Mouse (Mus musculus) embryonic facial prominence, embryonic 12.5 days (tissue): ENCODE data around the gene Rffl. TPM values are rescaled to one million over a fixed set of nuclear protein-coding genes. Genes with fewer than 3 reads are reported as not detected.

Experiments used
- ATAC-seq: fragments of 200-750 bp; cut with Nextera tagmentation; 2 replicates; pipeline ENCODE4 v1.8.0; 2017; ENCODE audit not compliant: insufficient number of reproducible peaks, insufficient read depth, low FRiP score, low TSS enrichment
- H3K27ac ChIP-seq: fragments of 300-500 bp; sonication (generic); 2 replicates; pipeline ENCODE4 v1.5.1; 2016; ENCODE audit warnings: mild to moderate bottlenecking
- H3K27me3 ChIP-seq: fragments of 300-500 bp; sonication (generic); 2 replicates; pipeline ENCODE4 v1.6.1; 2016; ENCODE audit warnings: mild to moderate bottlenecking, moderate library complexity
- H3K36me3 ChIP-seq: fragments of 300-500 bp; sonication (generic); 2 replicates; pipeline ENCODE4 v1.6.1; 2016; ENCODE audit warnings: mild to moderate bottlenecking
- H3K4me1 ChIP-seq: fragments of 300-500 bp; sonication (generic); 2 replicates; pipeline ENCODE4 v1.6.1; 2016
- H3K4me2 ChIP-seq: fragments of 300-500 bp; sonication (generic); replicated peaks from 2 replicates; pipeline ENCODE4 v1.6.1; 2016; ENCODE audit warnings: mild to moderate bottlenecking, moderate library complexity
- H3K4me3 ChIP-seq: fragments of 300-500 bp; sonication (generic); 2 replicates; pipeline ENCODE4 v1.5.1; 2016; ENCODE audit warnings: mild to moderate bottlenecking
- H3K9ac ChIP-seq: fragments of 300-500 bp; sonication (generic); 2 replicates; pipeline ENCODE4 v1.6.1; 2016; ENCODE audit warnings: mild to moderate bottlenecking, moderate library complexity
- H3K9me3 ChIP-seq: fragments of 300-500 bp; sonication (generic); 2 replicates; pipeline ENCODE4 v1.6.1; 2016; ENCODE audit warnings: mild to moderate bottlenecking, moderate library complexity
- WGBS: fragments of 180-500 bp; shearing (Covaris S2); methylation state at CpG from one replicate; pipeline ENCODE4 v1.1.7; 2016; 5-methylcytosine and 5-hydroxymethylcytosine counted together
- polyA plus RNA-seq: library from polyadenylated mRNA; unstranded; fragments of >200 nt; fragmentation: Nextera tagmentation; extraction: Ambion mirVana; gene quantifications from 2 replicates; pipeline ENCODE4 v1.2.1, GENCODE M21; 2016

The Rffl gene
- polyA plus RNA-seq, 1 experiment from 2014 or later: 12.8 TPM

GRCm38 (mm10) chr11:82819350-82819749 is 51.7 kb downstream of the Rffl start:
- Histone ChIP-seq H3K27ac (no peak overlapping the region), H3K4me1 (peaks cover 5% of the 10 kb centered on the region; the same call in 1 of the 2 replicates), H3K4me3 (no peak overlapping the region), H3K9me3 (no peaks in the 10 kb centered on the region), H3K4me2 (no peak overlapping the region), H3K9ac (no peak overlapping the region), H3K36me3 (no peaks in the 10 kb centered on the region), H3K27me3 (no peaks in the 10 kb centered on the region)
- WGBS: 56% methylated on average over 4 of the region's 4 CpGs
- no peak for ATAC-seq

DNA sequence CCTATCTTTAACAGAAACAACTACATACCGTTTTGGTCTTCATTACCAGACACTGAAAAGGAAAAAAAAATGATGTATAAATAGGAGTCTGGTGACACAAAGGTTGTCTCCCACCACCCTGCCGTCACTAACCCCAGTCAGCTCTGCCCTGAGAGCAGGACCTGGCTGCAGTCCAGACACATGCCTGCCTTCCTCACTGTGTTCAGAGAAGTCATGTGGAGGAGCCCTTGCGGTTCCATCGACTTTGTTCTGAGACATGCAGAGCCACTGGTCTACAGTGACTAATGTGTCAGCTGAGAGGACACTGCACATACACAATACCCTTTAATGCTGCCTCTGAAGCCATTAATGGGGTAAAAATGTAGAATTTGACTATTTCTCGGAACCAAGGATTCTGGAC is 62.5 kb downstream of the Rffl start:
- no peak overlapping the region for H3K4me3 ChIP-seq
- H3K27ac ChIP-seq: no peak overlapping the region
- peaks cover 1% of the 10 kb centered on the region for H3K36me3 ChIP-seq
- no peak for ATAC-seq
- H3K27me3 ChIP-seq: no peaks in the 10 kb centered on the region
- no peak overlapping the region for H3K4me2 ChIP-seq
- H3K9me3 ChIP-seq: no peaks in the 10 kb centered on the region
- 0 out of 2 replicates have a peak, but pooled peaks cover 3% of the 10 kb centered on the region for H3K4me1 ChIP-seq
- H3K9ac ChIP-seq: no peak overlapping the region
- WGBS: 72% methylated on average over 5 of the region's 5 CpGs

DNA sequence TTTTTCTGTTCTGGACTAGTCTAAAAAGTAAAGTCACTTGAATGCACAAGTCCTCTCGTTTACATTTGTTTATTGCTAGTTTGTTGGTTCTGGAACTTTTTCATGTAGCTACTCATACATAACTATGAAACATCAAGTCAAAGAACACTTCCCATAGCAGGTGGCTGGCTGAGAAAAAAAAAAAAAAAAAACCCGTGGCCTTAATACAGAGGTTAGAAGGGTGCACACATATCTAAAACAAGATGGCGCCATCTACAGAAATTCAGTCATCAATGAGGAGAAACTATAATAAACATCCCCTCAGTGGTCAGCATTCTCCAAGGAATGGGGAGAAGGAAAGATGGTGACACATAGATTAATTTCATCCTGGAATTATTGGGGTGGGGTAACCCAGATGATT is 63.6 kb downstream of the Rffl start:
- Histone ChIP-seq H3K27me3 (no peaks in the 10 kb centered on the region), H3K4me1 (0 out of 2 replicates have a peak, but pooled peaks cover 3% of the 10 kb centered on the region), H3K36me3 (peaks cover 12% of the 10 kb centered on the region), H3K27ac (no peak overlapping the region), H3K9ac (no peak overlapping the region), H3K9me3 (no peaks in the 10 kb centered on the region), H3K4me2 (no peak overlapping the region), H3K4me3 (no peak overlapping the region)
- 81% methylated on average over 3 of the region's 3 CpGs for WGBS
- no peak for ATAC-seq

DNA sequence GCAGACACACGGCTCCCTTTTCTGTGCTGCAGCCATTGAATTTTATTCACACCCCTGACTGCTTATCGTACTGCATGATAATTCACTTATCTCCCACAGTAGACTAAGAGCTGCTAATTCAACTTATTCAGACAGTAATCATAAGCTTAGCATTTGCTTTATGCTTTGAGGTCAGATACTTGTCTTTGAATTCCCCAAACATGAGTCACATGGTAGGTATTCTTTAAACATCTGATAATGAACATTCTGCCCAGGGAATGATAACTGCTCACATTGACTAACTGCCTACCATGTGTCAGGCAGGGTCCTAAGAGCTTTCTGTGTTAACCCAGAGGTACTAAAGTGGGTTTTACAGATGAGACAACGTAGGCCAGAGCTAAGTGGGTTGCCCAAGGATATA is 64.4 kb downstream of the Rffl start:
- no peak overlapping the region for H3K4me2 ChIP-seq
- H3K27ac ChIP-seq: no peak overlapping the region
- no peak overlapping the region for H3K9ac ChIP-seq
- WGBS: 84% methylated on average over 3 of the region's 3 CpGs
- H3K9me3 ChIP-seq: no peaks in the 10 kb centered on the region
- no peaks in the 10 kb centered on the region for H3K4me1 ChIP-seq
- H3K36me3 ChIP-seq: peaks cover 18% of the 10 kb centered on the region
- no peaks in the 10 kb centered on the region for H3K27me3 ChIP-seq
- no peak for ATAC-seq
- H3K4me3 ChIP-seq: no peak overlapping the region

GRCm38 (mm10) chr11:82783453-82783852 is 87.6 kb downstream of the Rffl start:
- Histone ChIP-seq H3K27me3 (no peaks in the 10 kb centered on the region), H3K9ac (no peak overlapping the region), H3K4me2 (no peak overlapping the region), H3K4me1 (peaks cover 15% of the 10 kb centered on the region), H3K36me3 (peaks cover 45% of the 10 kb centered on the region), H3K4me3 (no peak overlapping the region), H3K27ac (no peak overlapping the region), H3K9me3 (no peaks in the 10 kb centered on the region)
- no peak for ATAC-seq
- 96% methylated on average over 11 of the region's 11 CpGs for WGBS

DNA sequence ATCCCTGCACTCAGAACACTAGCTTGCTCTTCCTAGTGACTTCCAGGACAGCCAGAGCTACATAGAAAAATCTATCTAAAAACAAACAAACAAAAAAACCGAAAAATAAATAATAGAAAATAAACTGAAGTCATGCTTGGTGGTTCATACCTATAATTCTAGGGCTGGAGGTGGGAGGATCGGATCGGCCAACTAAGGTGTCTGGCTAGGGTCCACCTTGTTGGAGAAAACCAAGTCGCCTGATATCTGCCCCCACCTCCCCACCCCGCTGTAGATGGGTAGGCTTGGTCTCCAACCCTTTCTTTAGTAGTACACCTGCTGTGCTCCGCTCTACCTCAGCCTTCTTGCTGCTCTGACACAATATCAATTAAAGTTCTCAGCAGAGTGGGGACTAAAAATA is 88.8 kb downstream of the Rffl start:
- ATAC-seq: no peak
- Histone ChIP-seq H3K4me2 (peak overlapping the region; percentile 51), H3K4me1 (peaks cover 15% of the 10 kb centered on the region), H3K9me3 (no peaks in the 10 kb centered on the region), H3K27ac (0 out of 2 replicates have a peak overlapping the region, but pooled peaks have one; percentile 98), H3K9ac (peak overlapping the region; percentile 85), H3K36me3 (peaks cover 32% of the 10 kb centered on the region; the same call in 1 of the 2 replicates), H3K4me3 (peak overlapping the region; percentile 65), H3K27me3 (no peaks in the 10 kb centered on the region)
- WGBS: 50% methylated on average over 6 of the region's 6 CpGs

- Histone ChIP-seq H3K27me3 (no peaks in the 10 kb centered on the region), H3K4me3 (peak within 1 kb of the TSS; percentile 65), H3K9me3 (no peaks in the 10 kb centered on the region), H3K27ac (peak within 1 kb of the TSS; percentile 98), H3K4me2 (peak within 1 kb of the TSS; percentile 51), H3K9ac (peak within 1 kb of the TSS; percentile 85), H3K4me1 (peaks cover 15% of the 10 kb centered on the region), H3K36me3 (peaks cover 23% of the 10 kb centered on the region; the same call in 1 of the 2 replicates)
- WGBS: under 1% methylated on average over 64 of the region's 90 CpGs
- peak; percentile 87 for ATAC-seq
Observed at GRCm38 (mm10) chr11:82780983-82781903, 89.8 kb downstream of the Rffl start, which contains the start of gene Lig3. Lig3 (plus strand) TSS chr11:82781108.

- no peaks in the 10 kb centered on the region for H3K27me3 ChIP-seq
- H3K27ac ChIP-seq: no peak overlapping the region
- peaks cover 12% of the 10 kb centered on the region; the same call in 1 of the 2 replicates for H3K36me3 ChIP-seq
- peak overlapping the region; percentile 65 for H3K4me3 ChIP-seq
- H3K9ac ChIP-seq: peak overlapping the region; percentile 85
- ATAC-seq: no peak
- 51% methylated on average over 5 of the region's 5 CpGs for WGBS
- peak overlapping the region; percentile 51 for H3K4me2 ChIP-seq
- peaks cover 15% of the 10 kb centered on the region for H3K4me1 ChIP-seq
- H3K9me3 ChIP-seq: no peaks in the 10 kb centered on the region
Observed at GRCm38 (mm10) chr11:82780134-82780533, 90.9 kb downstream of the Rffl start.

DNA sequence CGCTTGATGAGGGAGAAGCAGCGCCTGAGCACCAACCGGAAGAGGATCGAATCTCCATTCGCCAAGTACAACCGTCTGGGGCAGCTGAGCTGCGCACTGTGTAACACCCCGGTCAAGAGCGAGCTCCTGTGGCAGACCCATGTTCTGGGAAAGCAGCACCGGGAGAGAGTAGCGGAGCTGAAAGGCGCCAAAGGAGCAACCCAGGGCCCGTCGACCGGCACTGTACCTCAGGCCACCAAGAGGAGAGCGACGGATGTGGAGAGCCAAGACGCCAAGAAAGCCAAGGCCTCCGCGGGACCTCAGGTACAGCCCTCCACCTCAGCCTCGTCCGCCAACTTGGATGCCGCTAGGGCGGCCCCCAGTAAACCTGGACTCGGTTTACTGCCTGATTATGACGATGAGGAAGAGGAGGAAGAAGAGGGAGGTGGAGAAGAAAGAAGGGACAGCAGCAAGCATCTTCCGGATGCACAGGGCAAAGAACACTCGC is 106.5 kb downstream of the Rffl start:
- Histone ChIP-seq H3K27me3 (no peaks in the 10 kb centered on the region), H3K9ac (peak overlapping the region; percentile 86), H3K4me1 (peaks cover 22% of the 10 kb centered on the region), H3K27ac (peak overlapping the region; percentile 94), H3K36me3 (peaks cover 14% of the 10 kb centered on the region; the same call in 1 of the 2 replicates), H3K9me3 (no peaks in the 10 kb centered on the region), H3K4me2 (peak overlapping the region; percentile 92), H3K4me3 (peak overlapping the region; percentile 86)
- WGBS: under 1% methylated on average over 28 of the region's 28 CpGs
- peak; percentile 75 for ATAC-seq

- H3K9me3 ChIP-seq: no peaks in the 10 kb centered on the region
- H3K9ac ChIP-seq: peak within 1 kb of the TSS; percentile 86
- under 1% methylated on average over 44 of the region's 44 CpGs for WGBS
- H3K36me3 ChIP-seq: peaks cover 9% of the 10 kb centered on the region; the same call in 1 of the 2 replicates
- peaks cover 22% of the 10 kb centered on the region for H3K4me1 ChIP-seq
- H3K27ac ChIP-seq: peak within 1 kb of the TSS; percentile 94
- peak; percentile 99 for ATAC-seq
- peak within 1 kb of the TSS; percentile 92 for H3K4me2 ChIP-seq
- no peaks in the 10 kb centered on the region for H3K27me3 ChIP-seq
- H3K4me3 ChIP-seq: peak within 1 kb of the TSS; percentile 86
Observed at GRCm38 (mm10) chr11:82763742-82764437, 107.1 kb downstream of the Rffl start, which contains the start of the genes Cct6b and Zfp830. Cct6b (minus strand) TSS chr11:82764321. Zfp830 (plus strand) TSS chr11:82764345.

DNA sequence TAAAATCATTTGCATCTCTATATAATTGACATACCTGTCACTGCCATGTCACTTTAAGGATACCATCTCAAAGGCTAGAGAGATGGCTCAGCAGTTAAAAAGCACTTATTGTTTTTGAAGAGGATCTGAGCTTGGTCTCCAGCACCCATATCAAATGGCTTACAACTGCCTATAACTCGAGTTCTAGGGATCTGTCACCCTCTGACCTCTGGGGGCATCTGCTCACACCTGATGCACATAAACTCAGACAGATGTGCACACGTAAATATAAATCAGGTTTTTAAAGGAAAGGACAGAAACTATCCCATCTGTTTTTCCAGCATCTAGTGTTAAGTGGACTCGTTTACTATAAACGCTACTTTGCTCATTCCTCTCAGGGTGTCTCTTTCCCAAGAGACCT is 107.7 kb downstream of the Rffl start:
- Histone ChIP-seq H3K4me1 (peaks cover 22% of the 10 kb centered on the region), H3K4me2 (peak overlapping the region; percentile 92), H3K4me3 (peak overlapping the region; percentile 86), H3K27ac (peak overlapping the region; percentile 94), H3K36me3 (0 out of 2 replicates have a peak, but pooled peaks cover 2% of the 10 kb centered on the region), H3K27me3 (no peaks in the 10 kb centered on the region), H3K9me3 (no peaks in the 10 kb centered on the region), H3K9ac (peak overlapping the region; percentile 86; the same call in 1 of the 2 replicates)
- WGBS: 13% methylated on average over 4 of the region's 4 CpGs
- ATAC-seq: no peak
